Mouse (Mus musculus) ES-E14 (cell line): ENCODE measurements around the gene Loxl1.

Source experiments
- CHD2 ChIP-seq: IDR thresholded peaks from 2 replicates; pipeline ENCODE4 v1.6.1; 2014; ENCODE audit warnings: mild to moderate bottlenecking, low read depth, low read length, inconsistent platforms
- MAFK ChIP-seq: IDR thresholded peaks from 2 replicates; pipeline ENCODE4 v1.6.1; 2014; ENCODE audit warnings: mild to moderate bottlenecking, low read depth, low read length, inconsistent platforms; ENCODE audit not compliant: insufficient read depth
- ZC3H11A ChIP-seq: IDR thresholded peaks from 2 replicates; pipeline ENCODE4 v1.6.1; 2012; ENCODE audit warnings: low read depth, mild to moderate bottlenecking, inconsistent platforms, low read length, borderline replicate concordance
- ZNF384 ChIP-seq: IDR thresholded peaks from 2 replicates; pipeline ENCODE4 v1.6.1; 2012; ENCODE audit warnings: low read depth, low read length, inconsistent platforms

DNA sequence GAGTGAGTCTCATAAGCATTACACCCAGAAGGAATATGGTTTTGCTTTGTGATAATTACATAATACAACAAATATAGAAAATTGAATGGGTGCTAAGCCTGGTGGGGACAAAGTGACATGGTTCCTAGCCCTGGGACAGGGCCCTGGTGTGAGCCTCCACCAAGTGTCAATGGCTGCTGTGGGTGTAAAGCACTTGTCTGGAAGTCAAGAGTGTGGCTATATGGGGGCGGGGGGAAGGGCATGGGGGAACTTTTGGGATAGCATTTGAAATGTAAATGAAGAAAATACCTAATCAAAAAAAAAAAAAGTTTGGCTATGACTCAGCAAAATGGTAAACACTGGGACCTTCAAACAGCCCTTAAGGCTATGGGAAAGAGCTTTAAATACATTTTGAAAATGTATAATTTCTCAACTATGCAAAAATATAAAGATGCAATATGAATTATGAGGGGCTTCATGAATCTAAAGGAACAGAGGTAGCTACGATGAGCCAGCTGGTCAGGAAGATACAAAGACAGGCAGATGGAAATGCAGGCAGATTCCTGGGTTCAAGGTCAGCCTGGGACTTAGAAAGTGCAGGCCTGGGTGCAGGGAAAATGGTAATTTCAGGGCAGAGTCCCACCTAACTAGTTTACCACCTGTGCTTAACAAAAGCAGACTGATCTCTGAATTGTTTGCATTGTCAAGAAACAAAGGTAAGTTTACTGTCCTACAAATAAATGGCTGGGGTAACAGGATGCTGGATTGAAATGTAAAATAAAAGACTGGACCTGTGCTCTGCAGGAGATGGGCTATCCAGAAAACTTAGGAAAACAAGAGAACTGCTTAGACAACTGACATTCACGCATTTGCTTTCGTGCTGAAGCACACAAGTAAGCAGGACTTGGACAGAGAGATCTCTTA is 33.9 kb downstream of the Loxl1 start:
- TF ChIP-seq ZNF384 (peak; percentile 96), ZC3H11A (no peak), CHD2 (no peak; the same call in none of the 2 replicates), MAFK (peak; percentile 99)
